In the genomic region with DNA sequence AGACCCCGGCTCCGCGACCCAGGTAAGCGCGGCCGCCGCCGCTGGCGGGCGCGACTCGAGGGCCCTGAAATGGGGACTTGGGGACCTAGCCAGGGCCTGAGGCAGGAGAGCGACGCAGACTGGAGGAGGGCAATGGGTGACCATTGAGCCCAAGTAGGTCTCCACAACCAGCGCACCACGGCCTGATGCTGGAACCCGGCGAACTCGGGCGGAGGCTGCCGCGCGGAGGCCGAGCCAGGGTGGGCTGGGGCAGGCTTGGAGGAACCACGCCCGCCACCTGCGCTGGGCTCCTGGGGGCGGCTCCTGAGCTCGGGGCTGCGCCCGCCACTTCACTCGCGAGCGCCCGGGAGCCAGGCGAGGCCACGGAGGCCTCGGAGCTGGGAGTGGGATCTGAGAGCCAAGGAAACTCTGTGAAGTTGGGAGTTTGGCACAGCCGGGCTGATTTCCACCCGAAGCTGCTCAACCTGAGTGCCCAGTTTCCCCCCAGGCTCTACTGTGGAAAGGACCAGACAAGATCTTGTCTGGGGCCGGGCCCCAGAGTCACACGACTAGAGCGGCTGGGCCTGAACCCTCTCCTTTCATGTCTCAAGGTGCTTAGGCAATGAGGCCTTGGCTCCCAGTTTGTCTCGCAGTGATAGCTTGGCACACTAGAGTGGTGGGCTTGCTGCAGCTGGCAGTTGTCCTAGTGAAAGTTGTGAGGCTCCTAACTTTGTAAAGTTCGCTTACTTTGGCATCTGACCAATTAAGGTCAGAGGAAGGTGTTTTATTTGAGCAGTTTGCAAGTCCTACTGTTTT, we compare ENCODE assay signal across 8 mouse cellular contexts. TPM values are rescaled to one million over a fixed set of nuclear protein-coding genes. Genes with fewer than 3 reads are reported as not detected.
DNase-seq lines count a peak whose midpoint lies in the region; ATAC-seq and TF ChIP-seq lines count a peak whose summit lies in the region.

No protein-coding gene starts in this region.

- no peak overlapping the region for H3K27ac ChIP-seq in heart, embryonic 11.5 days (ENCODE audit: low read depth, low read length)
- H3K27ac ChIP-seq in embryonic facial prominence, embryonic 14.5 days (replicated peaks; ENCODE audit: low read depth, low read length): no peak overlapping the region
- H3K27ac ChIP-seq in intestine, embryonic 16.5 days (ENCODE audit: low read length): no peak overlapping the region
- no peak overlapping the region for H3K27ac ChIP-seq in lung, postnatal 0 days (ENCODE audit: low read length)
- no peak overlapping the region for H3K27ac ChIP-seq in testis, adult 2 months (ENCODE audit: control insufficient read depth, insufficient read depth, low read depth, low read length)

- peak overlapping the region; percentile 60; the same call in 1 of the 2 replicates for H3K9ac ChIP-seq in heart, embryonic 11.5 days (ENCODE audit: low read depth, low read length)
- peak overlapping the region; percentile 71 for H3K9ac ChIP-seq in embryonic facial prominence, embryonic 14.5 days (ENCODE audit: low read depth, low read length)
- peak overlapping the region; percentile 69 for H3K9ac ChIP-seq in intestine, embryonic 16.5 days (ENCODE audit: low read depth, low read length)
- no peak overlapping the region for H3K9ac ChIP-seq in lung, postnatal 0 days (replicated peaks; ENCODE audit: low read depth)

- peaks cover 44% of the 10 kb centered on the region for H3K27me3 ChIP-seq in heart, embryonic 11.5 days (ENCODE audit: control insufficient read depth, insufficient read depth, low read length)
- H3K27me3 ChIP-seq in embryonic facial prominence, embryonic 14.5 days (replicated peaks; ENCODE audit: control insufficient read depth, insufficient read depth, low read length): peaks cover 51% of the 10 kb centered on the region
- 0 out of 2 replicates have a peak, but pooled peaks cover 8% of the 10 kb centered on the region for H3K27me3 ChIP-seq in intestine, embryonic 16.5 days (replicated peaks; ENCODE audit: control insufficient read depth, insufficient read depth, low read length)
- H3K27me3 ChIP-seq in lung, postnatal 0 days (replicated peaks; ENCODE audit: insufficient read depth, low read length): peaks cover 8% of the 10 kb centered on the region
- H3K27me3 ChIP-seq in testis, adult 2 months (ENCODE audit: control insufficient read depth, insufficient read depth, low read length): no peaks in the 10 kb centered on the region

- DNase-seq in heart, adult 11 months: no peak
- DNase-seq in ZHBTc4 (ENCODE audit: low read depth, low spot score): peak; percentile 85
- DNase-seq in embryonic facial prominence, embryonic 14.5 days (ENCODE audit: low spot score): peak; percentile 16
- DNase-seq in lung, postnatal 0 days (ENCODE audit: low spot score): no peak
- DNase-seq in layer of hippocampus, adult 9-10 months (ENCODE audit: low spot score): no peak

- H3K4me3 ChIP-seq in heart, embryonic 11.5 days (ENCODE audit: low read depth, low read length): peak overlapping the region; percentile 67
- H3K4me3 ChIP-seq in embryonic facial prominence, embryonic 14.5 days (ENCODE audit: low read depth, low read length): peak overlapping the region; percentile 73
- H3K4me3 ChIP-seq in intestine, embryonic 16.5 days (ENCODE audit: low read length): peak overlapping the region; percentile 69
- peak overlapping the region; percentile 59 for H3K4me3 ChIP-seq in lung, postnatal 0 days (ENCODE audit: low read depth, low read length)
- H3K4me3 ChIP-seq in testis, adult 2 months (ENCODE audit: control insufficient read depth, low read depth, low read length): peak overlapping the region; percentile 87

- 4% methylated on average over 43 of the region's 45 CpGs for WGBS in heart, embryonic 11.5 days (ENCODE audit: insufficient replicate concordance)
- WGBS in embryonic facial prominence, embryonic 14.5 days: 6% methylated on average over 23 of the region's 45 CpGs
- 3% methylated on average over 44 of the region's 45 CpGs for WGBS in intestine, embryonic 16.5 days
- 2% methylated on average over 31 of the region's 45 CpGs for WGBS in lung, postnatal 0 days

- no peaks in the 10 kb centered on the region for H3K4me1 ChIP-seq in heart, embryonic 11.5 days (ENCODE audit: control insufficient read depth, insufficient read depth, low read length)
- no peaks in the 10 kb centered on the region for H3K4me1 ChIP-seq in embryonic facial prominence, embryonic 14.5 days (ENCODE audit: control insufficient read depth, insufficient read depth, low read length)
- H3K4me1 ChIP-seq in intestine, embryonic 16.5 days (ENCODE audit: control insufficient read depth, insufficient read depth, low read length): peaks cover 7% of the 10 kb centered on the region; the same call in 1 of the 2 replicates
- H3K4me1 ChIP-seq in lung, postnatal 0 days (ENCODE audit: insufficient read depth, low read depth, low read length): no peaks in the 10 kb centered on the region
- H3K4me1 ChIP-seq in testis, adult 2 months (ENCODE audit: control insufficient read depth, insufficient read depth, low read length): peaks cover 10% of the 10 kb centered on the region

- no peak for TF ChIP-seq EP300 in lung, postnatal 0 days (IDR thresholded peaks at IDR 0.05)

- no peak for TF ChIP-seq POLR2A in testis, adult 2 months (IDR thresholded peaks at IDR 0.05; ENCODE audit: control insufficient read depth, low read depth, low read length)

- H3K36me3 ChIP-seq in heart, embryonic 11.5 days (ENCODE audit: control insufficient read depth, insufficient read depth, low read length): no peaks in the 10 kb centered on the region
- no peaks in the 10 kb centered on the region for H3K36me3 ChIP-seq in embryonic facial prominence, embryonic 14.5 days (ENCODE audit: control insufficient read depth, insufficient read depth, low read length)
- H3K36me3 ChIP-seq in intestine, embryonic 16.5 days (ENCODE audit: control insufficient read depth, insufficient read depth, low read length): no peaks in the 10 kb centered on the region
- no peaks in the 10 kb centered on the region for H3K36me3 ChIP-seq in lung, postnatal 0 days (ENCODE audit: insufficient read depth, low read length)
- no peaks in the 10 kb centered on the region for H3K36me3 ChIP-seq in testis, adult 2 months (ENCODE audit: control insufficient read depth, insufficient read depth, low read length)

- peak; percentile 54; the same call in 1 of the 2 replicates for ATAC-seq in heart, embryonic 11.5 days (replicated peaks; ENCODE audit: insufficient number of reproducible peaks, low FRiP score, low TSS enrichment)
- ATAC-seq in embryonic facial prominence, embryonic 14.5 days (ENCODE audit: low read depth): peak; percentile 47
- ATAC-seq in intestine, embryonic 16.5 days: peak; percentile 30
- ATAC-seq in lung, postnatal 0 days: peak; percentile 52

- no peaks in the 10 kb centered on the region for H3K9me3 ChIP-seq in heart, embryonic 11.5 days (replicated peaks; ENCODE audit: control insufficient read depth, low read length)
- H3K9me3 ChIP-seq in embryonic facial prominence, embryonic 14.5 days (ENCODE audit: control insufficient read depth, low read length): no peaks in the 10 kb centered on the region
- no peaks in the 10 kb centered on the region for H3K9me3 ChIP-seq in intestine, embryonic 16.5 days (ENCODE audit: control insufficient read depth, low read length)
- H3K9me3 ChIP-seq in lung, postnatal 0 days (ENCODE audit: low read length): no peaks in the 10 kb centered on the region

- no peak for TF ChIP-seq CTCF in lung, postnatal 0 days (IDR thresholded peaks at IDR 0.05)
- no peak for TF ChIP-seq CTCF in testis, adult 2 months (IDR thresholded peaks at IDR 0.05; ENCODE audit: control insufficient read depth, insufficient read depth, insufficient replicate concordance, low read depth, low read length)

- H3K4me2 ChIP-seq in heart, embryonic 11.5 days: peak overlapping the region; percentile 100
- H3K4me2 ChIP-seq in embryonic facial prominence, embryonic 14.5 days (ENCODE audit: low read depth, low read length): peak overlapping the region; percentile 99
- H3K4me2 ChIP-seq in intestine, embryonic 16.5 days (ENCODE audit: low read depth, low read length): peak overlapping the region; percentile 98
- H3K4me2 ChIP-seq in lung, postnatal 0 days (replicated peaks; ENCODE audit: low read depth, low read length): peak overlapping the region; percentile 96

RNA-seq across cellular contexts. Expression of a gene that starts 0.8 kb away (rescaled TPM):
- 1.0 and 1.3 TPM in 2 replicates for polyA plus RNA-seq in heart, embryonic 11.5 days (2014; fragmentation: Nextera tagmentation; extraction: Ambion mirVana)
- 4.8 and 6.4 TPM in 2 replicates for polyA plus RNA-seq in embryonic facial prominence, embryonic 14.5 days (2014; fragmentation: Nextera tagmentation; extraction: Ambion mirVana)
- 2.4 and 2.6 TPM in 2 replicates for polyA plus RNA-seq in intestine, embryonic 16.5 days (2015; fragmentation: Nextera tagmentation; extraction: Ambion mirVana)
- 0.18 and 0.24 TPM in 2 replicates for polyA plus RNA-seq in lung, postnatal 0 days (2015; fragmentation: Nextera tagmentation; extraction: Ambion mirVana)
- 1.6 and 2.0 TPM in 2 replicates for polyA plus RNA-seq in testis, adult 2 months (2012; rRNA removed)

Comparison
In these comparisons a context has a peak if more than half of its experiments do, and no peak if none do; other contexts are left out.
1. DNase-seq: peak in ZHBTc4 (single experiment) and embryonic facial prominence, embryonic 14.5 days (single experiment); none in heart, adult 11 months (single experiment), lung, postnatal 0 days (single experiment) and layer of hippocampus, adult 9-10 months (single experiment).
2. Peak in every context shown above with its lines, with median percentiles within 50 percentile points of each other: ATAC-seq, H3K4me2 ChIP-seq and H3K4me3 ChIP-seq.